In the genomic region with DNA sequence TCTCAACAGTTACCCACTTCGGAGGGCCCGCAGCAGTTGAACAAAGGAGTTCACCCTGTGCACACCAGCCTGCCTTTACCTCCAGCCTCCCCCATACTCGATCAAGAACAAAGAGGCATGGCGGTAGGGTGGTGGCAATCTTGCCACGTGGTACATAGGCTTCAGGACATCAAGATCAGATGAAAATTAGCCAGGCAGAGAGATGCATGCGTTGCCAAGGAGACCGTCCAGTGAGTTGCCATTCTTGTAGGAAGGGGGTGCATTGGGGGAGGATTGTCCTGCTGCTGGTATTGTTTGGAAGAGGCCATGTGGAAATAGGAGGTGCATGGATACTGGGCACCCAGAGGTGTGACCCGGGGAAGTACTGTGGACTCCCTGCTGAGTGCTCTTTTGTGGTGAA, we compare ENCODE assay signal across 16 mouse cellular contexts. TPM values are rescaled to one million over a fixed set of nuclear protein-coding genes. Genes with fewer than 3 reads are reported as not detected.
DNase-seq lines count a peak whose midpoint lies in the region; ATAC-seq and TF ChIP-seq lines count a peak whose summit lies in the region.
"Had no signal": no experiment of that assay in that cellular context is flagged by ENCODE, and none has a peak within 500 bp of the region (broad histone marks: within the 10 kb centered on the region; RNA-seq: fewer than 3 reads in every experiment).

No protein-coding gene starts in this region.

- WGBS in forebrain, postnatal 0 days = 26% methylated on average over 8 of the region's 8 CpGs
- WGBS in midbrain, embryonic 11.5 days = 53% methylated on average over 8 of the region's 8 CpGs

- H3K27ac ChIP-seq in layer of hippocampus, adult 2 months = peak overlapping the region; percentile 41; the same call in 1 of the 2 replicates
- no peak overlapping the region for H3K27ac ChIP-seq in forebrain, postnatal 0 days (ENCODE audit: low read depth, low read length)
- no peak overlapping the region for H3K27ac ChIP-seq in midbrain, embryonic 11.5 days (ENCODE audit: low read depth, low read length)

- peaks cover 7% of the 10 kb centered on the region for H3K4me1 ChIP-seq in forebrain, postnatal 0 days (ENCODE audit: insufficient read depth)
- peaks cover 5% of the 10 kb centered on the region for H3K4me1 ChIP-seq in midbrain, embryonic 11.5 days (ENCODE audit: control insufficient read depth, insufficient read depth, low read length)

- H3K4me2 ChIP-seq in forebrain, postnatal 0 days (ENCODE audit: low read depth) = no peak overlapping the region
- no peak overlapping the region for H3K4me2 ChIP-seq in midbrain, embryonic 11.5 days

- intact Hi-C loops in heart, postnatal 25 days (cut with DNase I) = no loop called here

- no peaks in the 10 kb centered on the region for H3K36me3 ChIP-seq in forebrain, postnatal 0 days (ENCODE audit: insufficient read depth)
- no peaks in the 10 kb centered on the region for H3K36me3 ChIP-seq in midbrain, embryonic 11.5 days (ENCODE audit: control insufficient read depth, insufficient read depth, low read length)
- H3K36me3 ChIP-seq: limb, embryonic 12.5 days had no signal

- DNase-seq in layer of hippocampus, adult 2 months (ENCODE audit: low spot score in 2 of 2) = no peak
- DNase-seq in layer of hippocampus, postnatal 14 days (ENCODE audit: low spot score in 2 of 2) = no peak
- peak; percentile 62 for DNase-seq in forebrain, postnatal 0 days
- peak; percentile 89 for DNase-seq in midbrain, embryonic 11.5 days (ENCODE audit: low spot score, missing footprints)
- peak; percentile 84 for DNase-seq in retina, embryonic 14.5 days (ENCODE audit: low spot score)
- no peak for DNase-seq in right cerebral cortex, adult 2 months (ENCODE audit: low spot score in 2 of 2)
- no peak for DNase-seq in layer of hippocampus, postnatal 25 days (ENCODE audit: extremely low spot score in 1 of 2, low spot score in 1 of 2)
- DNase-seq in heart, postnatal 25 days (ENCODE audit: low spot score) = no peak
- DNase-seq: cerebellum, adult 2 months; heart, postnatal 10 days; kidney, adult 18-20 months; liver, postnatal 0 days; lung, postnatal 4 days; right cerebral cortex, adult 18-20 months had no signal

- no peaks in the 10 kb centered on the region for H3K27me3 ChIP-seq in forebrain, postnatal 0 days (ENCODE audit: insufficient read depth, low read length)
- no peaks in the 10 kb centered on the region for H3K27me3 ChIP-seq in midbrain, embryonic 11.5 days (ENCODE audit: control insufficient read depth, insufficient read depth, low read length)

- TF ChIP-seq CTCF in layer of hippocampus, adult 2 months (conservative IDR thresholded peaks at IDR 0.05) = no peak
- TF ChIP-seq CTCF in forebrain, postnatal 0 days (IDR thresholded peaks at IDR 0.05; ENCODE audit: low read depth) = no peak

- no peak overlapping the region for H3K4me3 ChIP-seq in layer of hippocampus, adult 2 months
- H3K4me3 ChIP-seq in forebrain, postnatal 0 days (ENCODE audit: low read depth, low read length) = no peak overlapping the region
- no peak overlapping the region for H3K4me3 ChIP-seq in midbrain, embryonic 11.5 days (ENCODE audit: low read depth, low read length)
- H3K4me3 ChIP-seq: limb, embryonic 12.5 days; myocyte had no signal

- no peaks in the 10 kb centered on the region for H3K9me3 ChIP-seq in forebrain, postnatal 0 days (ENCODE audit: low read length)
- H3K9me3 ChIP-seq in midbrain, embryonic 11.5 days (ENCODE audit: control insufficient read depth, low read length) = no peaks in the 10 kb centered on the region
- H3K9me3 ChIP-seq: limb, embryonic 12.5 days had no signal

- H3K9ac ChIP-seq in forebrain, postnatal 0 days = no peak overlapping the region
- H3K9ac ChIP-seq in midbrain, embryonic 11.5 days (ENCODE audit: low read length) = no peak overlapping the region
- H3K9ac ChIP-seq: liver, postnatal 0 days had no signal

- ATAC-seq in forebrain, postnatal 0 days = peak; percentile 72
- peak; percentile 73 for ATAC-seq in midbrain, embryonic 11.5 days (ENCODE audit: low FRiP score)
- ATAC-seq: liver, postnatal 0 days had no signal

RNA-seq across cellular contexts. Expression of gene Clmn, which starts 57.8 kb away (rescaled TPM):
- 100 to 1,000 TPM; 103 to 108 TPM for total RNA-seq in layer of hippocampus, adult 2 months (2021)
- 10 to 100 TPM; 67.8 to 72.5 TPM for total RNA-seq in layer of hippocampus, postnatal 14 days (2021)
- 1.8 and 2.0 TPM in 2 replicates for total RNA-seq in forebrain, postnatal 0 days (2014; rRNA removed)
- polyA plus RNA-seq in forebrain, postnatal 0 days (2015; fragmentation: Nextera tagmentation; extraction: Ambion mirVana) = 1.2 and 1.8 TPM in 2 replicates
- polyA plus RNA-seq in midbrain, embryonic 11.5 days (2014; fragmentation: Nextera tagmentation; extraction: Ambion mirVana) = 1.9 and 2.5 TPM in 2 replicates
- total RNA-seq in layer of hippocampus, postnatal 25 days (2021) = 10 to 100 TPM; 81.0 to 83.2 TPM
- 1 to 10 TPM; 2.8 to 3.5 TPM for total RNA-seq in heart, postnatal 25 days (2021)

Comparison
In these comparisons a context has a peak if more than half of its experiments do, and no peak if none do; other contexts are left out.
1. DNase-seq: peak in forebrain, postnatal 0 days (single experiment), midbrain, embryonic 11.5 days (single experiment) and retina, embryonic 14.5 days (single experiment); none in layer of hippocampus, adult 2 months (0 of 2), layer of hippocampus, postnatal 14 days (0 of 2), right cerebral cortex, adult 2 months (0 of 2), layer of hippocampus, postnatal 25 days (0 of 2) and heart, postnatal 25 days (single experiment).
2. RNA of gene Clmn, which starts 57.8 kb away (total RNA-seq): 103 to 108 TPM in layer of hippocampus, adult 2 months, 81.0 to 83.2 TPM in layer of hippocampus, postnatal 25 days and 67.8 to 72.5 TPM in layer of hippocampus, postnatal 14 days; 2.8 to 3.5 TPM in heart, postnatal 25 days and 1.8 to 2.0 TPM in forebrain, postnatal 0 days; every median in the first group is over 10 times any median in the second.